ENCODE assay signal across 13 mouse cellular contexts in genomic region chr1:73113137-73113536, GRCm38 (mm10).
DNase-seq lines count a peak whose midpoint lies in the region; ATAC-seq lines count a peak whose summit lies in the region.
"Had no signal": no experiment of that assay in that cellular context is flagged by ENCODE, and none has a peak within 500 bp of the region (broad histone marks: within the 10 kb centered on the region; RNA-seq: fewer than 3 reads in every experiment).

No protein-coding gene starts in this region.

- H3K4me1 ChIP-seq in heart, embryonic 12.5 days (replicated peaks) = peaks cover 3% of the 10 kb centered on the region; the same call in 1 of the 2 replicates
- H3K4me1 ChIP-seq: liver, embryonic 13.5 days had no signal

- peak; percentile 32 for DNase-seq in adrenal gland, postnatal 10 days
- DNase-seq in adrenal gland, adult 18-20 months (ENCODE audit: low spot score in 2 of 2) = no peak
- DNase-seq in heart, adult 8-10 months (ENCODE audit: low spot score) = peak; percentile 32
- peak; percentile 14 for DNase-seq in lung, postnatal 36 days
- no peak for DNase-seq in lung, adult 18-20 months
- peak; percentile 17 for DNase-seq in heart, postnatal 4 days
- no peak for DNase-seq in embryo, embryonic 11 days
- DNase-seq: liver, embryonic 13.5 days; retina, postnatal 1 day had no signal

- no peak overlapping the region for H3K27ac ChIP-seq in heart, embryonic 12.5 days (ENCODE audit: poor library complexity, severe bottlenecking)
- H3K27ac ChIP-seq: liver, embryonic 13.5 days; neural tube, embryonic 12.5 days; stomach, embryonic 15.5 days had no signal

- no peak overlapping the region for H3K9ac ChIP-seq in heart, embryonic 12.5 days
- H3K9ac ChIP-seq: liver, embryonic 13.5 days; neural tube, embryonic 12.5 days; stomach, embryonic 15.5 days had no signal

- H3K27me3 ChIP-seq in heart, embryonic 12.5 days (replicated peaks) = no peaks in the 10 kb centered on the region
- H3K27me3 ChIP-seq: neural tube, embryonic 12.5 days; stomach, embryonic 15.5 days had no signal

- WGBS in heart, embryonic 12.5 days = 88% methylated on average over 6 of the region's 6 CpGs

- no peak overlapping the region for H3K4me2 ChIP-seq in heart, embryonic 12.5 days
- H3K4me2 ChIP-seq: liver, embryonic 13.5 days; neural tube, embryonic 12.5 days; stomach, embryonic 15.5 days had no signal

- no peak; the same call in 1 of the 2 replicates for ATAC-seq in heart, embryonic 12.5 days (ENCODE audit: insufficient number of reproducible peaks, low FRiP score)
- ATAC-seq: intestine, postnatal 0 days had no signal

- H3K9me3 ChIP-seq in heart, embryonic 12.5 days (replicated peaks) = peaks cover 4% of the 10 kb centered on the region; the same call in 1 of the 2 replicates
- H3K9me3 ChIP-seq: liver, embryonic 13.5 days; neural tube, embryonic 12.5 days; stomach, embryonic 15.5 days had no signal

- no peaks in the 10 kb centered on the region for H3K36me3 ChIP-seq in heart, embryonic 12.5 days
- H3K36me3 ChIP-seq: liver, embryonic 13.5 days; neural tube, embryonic 12.5 days; stomach, embryonic 15.5 days had no signal

- no peak overlapping the region for H3K4me3 ChIP-seq in heart, embryonic 12.5 days
- H3K4me3 ChIP-seq: liver, embryonic 13.5 days; neural tube, embryonic 12.5 days; stomach, embryonic 15.5 days had no signal

Comparison
In these comparisons a context has a peak if more than half of its experiments do, and no peak if none do; other contexts are left out.
1. DNase-seq: peak in adrenal gland, postnatal 10 days (single experiment), heart, adult 8-10 months (single experiment), lung, postnatal 36 days (single experiment) and heart, postnatal 4 days (single experiment); none in adrenal gland, adult 18-20 months (0 of 2), lung, adult 18-20 months (0 of 2) and embryo, embryonic 11 days (single experiment).